Mouse (Mus musculus) olfactory bulb, adult 2 months (tissue): ENCODE measurements around the gene Sdha.

ENCODE experiments used
- CTCF ChIP-seq: fragments of 200-500 bp; IDR thresholded peaks from 2 replicates; pipeline ENCODE4 v1.5.1; 2012; ENCODE audit warnings: low read depth, mild to moderate bottlenecking, low read length, moderate library complexity; ENCODE audit not compliant: insufficient read depth
- POLR2A ChIP-seq: fragments of 200-500 bp; IDR thresholded peaks from 2 replicates; pipeline ENCODE4 v1.6.1; 2012; ENCODE audit warnings: mild to moderate bottlenecking, low read depth, low read length, moderate library complexity; ENCODE audit not compliant: insufficient read depth

DNA sequence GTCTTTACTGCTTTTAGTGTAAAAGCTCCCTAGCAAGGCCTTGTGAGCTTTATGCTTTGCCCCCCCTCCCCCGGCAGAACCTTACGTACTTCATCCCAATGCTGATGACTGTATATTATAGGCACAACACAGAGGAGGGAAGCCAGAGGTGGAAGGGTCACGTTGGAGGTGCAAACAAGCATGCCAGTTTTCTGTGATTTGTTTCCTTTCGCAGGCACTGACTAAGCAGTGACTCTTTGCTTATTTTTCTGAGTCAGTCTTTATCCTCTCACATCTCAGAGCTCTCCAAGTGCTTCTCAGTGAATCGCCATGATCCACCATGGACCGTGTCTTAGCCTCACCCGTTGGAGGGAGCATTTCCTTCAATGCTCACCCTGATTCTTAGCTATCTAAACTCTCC lies 53.7 kb downstream of the Sdha start:
- TF ChIP-seq CTCF: no peak
- TF ChIP-seq POLR2A: no peak
